Mouse (Mus musculus): ENCODE results near the gene Pknox1.

Gene Pknox1

GRCm38 (mm10) chr17:31655366-31655765, 90.8 kb downstream of the Pknox1 start:
- DNase-seq: peak; percentile 49

- no peak for DNase-seq
Observed at GRCm38 (mm10) chr17:31656682-31657081, 92.1 kb downstream of the Pknox1 start.
